Mouse (Mus musculus) ovary, postnatal 36 days (tissue): ENCODE results near the gene Smim17.
"Not testable (repeated sequence)": the region's sequence is repeated elsewhere in the genome, so short reads cannot be mapped to it uniquely, and the experiment has no call there.

ENCODE experiments used
- DNase-seq: peaks from one replicate; pipeline ENCODE4 v3.0.0; 2022; ENCODE audit warnings: low spot score, mixed read lengths

Gene Smim17

GRCm38 (mm10) chr7:6415442-6415787, 16.9 kb downstream of the Smim17 start:
- DNase-seq: no peak

- no peak for DNase-seq
Observed at GRCm38 (mm10) chr7:6419894-6420293, 21.4 kb downstream of the Smim17 start.

- DNase-seq: no peak
Observed at GRCm38 (mm10) chr7:6429381-6429780, 30.9 kb downstream of the Smim17 start.

GRCm38 (mm10) chr7:6430342-6430741, 31.8 kb downstream of the Smim17 start:
- no peak for DNase-seq

- DNase-seq: no peak
Observed at GRCm38 (mm10) chr7:6438388-6438787, 39.9 kb downstream of the Smim17 start, which contains the start of gene Olfr1344. Gene Olfr1344, plus strand, starts transcription at chr7:6438688.

GRCm38 (mm10) chr7:6441173-6441572, 42.7 kb downstream of the Smim17 start:
- no peak for DNase-seq

- no peak for DNase-seq
Observed at GRCm38 (mm10) chr7:6447771-6448170, 49.3 kb downstream of the Smim17 start.

- DNase-seq: no peak
Observed at GRCm38 (mm10) chr7:6455868-6456267, 57.4 kb downstream of the Smim17 start, which contains the start of gene Olfr1336. Gene Olfr1336, plus strand, starts transcription at chr7:6456168.

- DNase-seq: no peak
Observed at GRCm38 (mm10) chr7:6456399-6456798, 57.9 kb downstream of the Smim17 start.

- no peak for DNase-seq
Observed at GRCm38 (mm10) chr7:6466951-6467350, 68.4 kb downstream of the Smim17 start, which contains the start of gene Olfr1346. Gene Olfr1346, plus strand, starts transcription at chr7:6467101.

GRCm38 (mm10) chr7:6477633-6478032, 79.1 kb downstream of the Smim17 start:
- DNase-seq: not testable (repeated sequence)
